Mouse (Mus musculus) brain, embryonic 14.5 days (tissue): ENCODE data around the gene Pkn1.

Experiments used
- CTCF ChIP-seq: fragments of 200-500 bp; IDR thresholded peaks from 2 replicates; pipeline ENCODE4 v1.5.1; 2012; ENCODE audit warnings: inconsistent platforms, mild to moderate bottlenecking, moderate library complexity, borderline replicate concordance; ENCODE audit not compliant: insufficient read depth, insufficient read length; ENCODE audit errors: extremely low read depth
- POLR2A ChIP-seq: fragments of 200-500 bp; IDR thresholded peaks from 2 replicates; pipeline ENCODE4 v1.6.1; 2012; ENCODE audit warnings: mild to moderate bottlenecking, inconsistent platforms, borderline replicate concordance; ENCODE audit not compliant: poor library complexity, insufficient read depth, insufficient read length, severe bottlenecking; ENCODE audit errors: extremely low read depth

- no peak for TF ChIP-seq POLR2A
- TF ChIP-seq CTCF = no peak
Observed at GRCm38 (mm10) chr8:83697374-83698220, 1.4 kb downstream of the Pkn1 start.
